Mouse (Mus musculus) inflammation-experienced regulatory T-cells (primary cell): ENCODE data around the gene Hist1h4j. TPM values are rescaled to one million over a fixed set of nuclear protein-coding genes. Genes with fewer than 3 reads are reported as not detected.

ENCODE experiments used
- polyA plus RNA-seq, 2 experiments: library from polyadenylated mRNA; unstranded; fragments of 100-300 nt; shearing (Covaris generic); gene quantifications; one replicate each; pipeline ENCODE4 v1.2.1; 2017

Gene Hist1h4j
- polyA plus RNA-seq, result under 1 TPM in 1 of 2 experiments, not detected in 1; 0.34 TPM

GRCm38 (mm10) chr13:21734906-21735767, at the start of gene Hist1h4j:
TSS of gene Hist1h4j (plus strand) at chr13:21735064.

GRCm38 (mm10) chr13:21697811-21698210, 37.1 kb upstream of the Hist1h4j start, which contains the start of gene Olfr1359:
TSS of gene Olfr1359 (plus strand) at chr13:21698111.

GRCm38 (mm10) chr13:21715864-21716539, 18.9 kb upstream of the Hist1h4j start, which contains the start of the genes Hist1h2bl and Hist1h2ai:
TSS of gene Hist1h2bl (minus strand) at chr13:21716143.
TSS of gene Hist1h2ai (plus strand) at chr13:21716422.

GRCm38 (mm10) chr13:21717397-21718357, 17.2 kb upstream of the Hist1h4j start, which contains the start of gene Hist1h3h:
TSS of gene Hist1h3h (plus strand) at chr13:21717659.

GRCm38 (mm10) chr13:21721757-21722372, 13.0 kb upstream of the Hist1h4j start, which contains the start of gene Hist1h2bm:
TSS of gene Hist1h2bm (plus strand) at chr13:21722044.

GRCm38 (mm10) chr13:21750159-21751017, 15.5 kb downstream of the Hist1h4j start, which contains the start of gene Hist1h4k:
TSS of gene Hist1h4k (minus strand) at chr13:21750505.

GRCm38 (mm10) chr13:21753524-21754285, 18.8 kb downstream of the Hist1h4j start, which contains the start of the genes Hist1h2ak and Hist1h2bn:
TSS of gene Hist1h2ak (minus strand) at chr13:21753827.
TSS of gene Hist1h2bn (plus strand) at chr13:21754123.

DNA sequence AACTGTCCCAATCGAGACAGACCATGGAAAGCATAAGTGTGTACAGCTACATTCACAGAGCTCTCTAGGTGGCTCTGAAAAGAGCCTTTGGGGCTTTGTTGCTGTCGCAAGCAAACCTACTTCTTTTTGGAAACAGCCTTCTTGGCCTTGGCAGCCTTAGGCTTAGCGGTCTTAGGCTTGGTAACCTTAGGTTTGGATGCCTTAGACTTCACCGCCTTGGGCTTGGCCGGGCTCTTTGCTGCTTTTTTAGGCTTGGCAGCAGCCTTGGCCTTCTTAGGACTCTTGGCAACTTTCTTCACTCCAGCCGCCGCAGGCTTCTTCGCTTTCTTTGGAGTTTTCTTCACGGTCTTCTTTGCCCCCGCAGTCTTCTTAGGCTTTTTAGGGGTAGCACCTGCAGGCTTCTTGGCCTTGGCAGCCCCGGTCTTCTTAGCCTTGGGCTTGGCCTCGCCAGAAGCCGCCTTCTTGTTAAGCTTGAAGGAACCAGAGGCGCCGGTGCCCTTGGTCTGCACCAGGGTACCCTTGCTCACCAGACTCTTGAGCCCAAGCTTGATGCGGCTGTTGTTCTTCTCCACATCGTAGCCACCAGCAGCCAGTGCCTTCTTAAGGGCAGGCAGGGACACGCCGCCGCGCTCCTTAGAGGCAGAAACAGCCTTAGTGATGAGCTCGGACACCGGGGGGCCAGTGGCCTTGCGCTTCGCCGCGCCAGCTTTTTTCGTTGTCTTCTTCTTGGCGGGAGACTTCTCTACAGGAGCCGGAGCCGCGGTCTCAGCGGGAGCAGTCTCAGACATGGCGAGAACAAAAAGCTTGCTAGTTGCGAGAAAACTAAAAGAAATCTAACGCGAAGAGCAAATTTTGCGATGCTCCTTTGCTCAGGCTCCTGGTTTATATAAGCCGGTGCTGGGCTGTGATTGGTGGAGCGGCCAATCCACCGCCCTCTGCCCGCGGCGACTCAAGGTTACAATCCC, 45.2 kb downstream of the Hist1h4j start, which contains the start of gene Hist1h1b:
Gene Hist1h1b, minus strand, starts transcription at position 859 of the 965 bp plus-strand sequence.

DNA sequence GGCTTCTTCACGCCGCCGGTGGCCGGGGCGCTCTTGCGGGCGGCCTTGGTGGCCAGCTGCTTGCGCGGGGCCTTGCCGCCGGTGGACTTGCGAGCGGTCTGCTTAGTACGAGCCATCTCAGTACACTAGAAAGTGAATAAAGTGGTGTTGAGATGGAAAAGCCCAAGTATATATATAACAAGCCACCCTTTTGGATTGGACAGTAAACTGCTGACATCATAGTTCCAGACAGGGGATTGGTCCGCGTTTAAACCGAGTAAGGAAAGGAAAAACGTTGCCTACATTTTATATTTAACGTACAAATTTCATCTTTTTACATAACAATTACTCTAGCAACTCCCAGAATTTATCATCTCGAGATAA, 48.4 kb downstream of the Hist1h4j start, which contains the start of gene Hist1h3i:
Gene Hist1h3i, minus strand, starts transcription at position 116 of the 363 bp plus-strand sequence.

Other genes with a start within 250 kb of the Hist1h4j start
- under 1 TPM; 0.08 to 0.54 TPM for gene AK157302, start 239.8 kb upstream of the Hist1h4j start, polyA plus RNA-seq
- 10 to 100 TPM; 10.6 to 16.4 TPM for gene Gm11273, start 233.6 kb upstream of the Hist1h4j start, polyA plus RNA-seq
- 10 to 100 TPM in 1 of 2 experiments, 1 to 10 TPM in 1; 7.6 to 12.8 TPM for gene Zkscan8, start 203.9 kb upstream of the Hist1h4j start, polyA plus RNA-seq
- not detected for gene Olfr1366, start 192.3 kb upstream of the Hist1h4j start, polyA plus RNA-seq
- gene Olfr1535, start 175.2 kb upstream of the Hist1h4j start, polyA plus RNA-seq, result 1 to 10 TPM in 1 of 2 experiments, under 1 TPM in 1; 0.95 to 2.1 TPM
- not detected for gene Olfr1364, start 153.3 kb upstream of the Hist1h4j start, polyA plus RNA-seq
- not detected for gene Olfr1362, start 121.0 kb upstream of the Hist1h4j start, polyA plus RNA-seq
- gene Olfr11, start 92.5 kb upstream of the Hist1h4j start, polyA plus RNA-seq, result not detected
- gene Olfr1361, start 71.7 kb upstream of the Hist1h4j start, polyA plus RNA-seq, result under 1 TPM in 1 of 2 experiments, not detected in 1; 0.60 TPM
- under 1 TPM in 1 of 2 experiments, not detected in 1; 0.21 TPM for gene Olfr1360, start 57.7 kb upstream of the Hist1h4j start, polyA plus RNA-seq
- gene Olfr1359, start 37.0 kb upstream of the Hist1h4j start, polyA plus RNA-seq, result under 1 TPM in 1 of 2 experiments, not detected in 1; 0.71 TPM
- gene Hist1h2bl, start 18.9 kb upstream of the Hist1h4j start, polyA plus RNA-seq, result 1 to 10 TPM in 1 of 2 experiments, not detected in 1; 1.4 TPM
- gene Hist1h2ai, start 18.6 kb upstream of the Hist1h4j start, polyA plus RNA-seq, result 10 to 100 TPM; 14.1 to 15.1 TPM
- gene Hist1h3h, start 17.4 kb upstream of the Hist1h4j start, polyA plus RNA-seq, result 1 to 10 TPM; 1.7 to 2.2 TPM
- gene Hist1h2bm, start 13.0 kb upstream of the Hist1h4j start, polyA plus RNA-seq, result not detected
- 10 to 100 TPM in 1 of 2 experiments, 1 to 10 TPM in 1; 4.7 to 30.8 TPM for gene Hist1h4k, start 15.4 kb downstream of the Hist1h4j start, polyA plus RNA-seq
- gene Hist1h2ak, start 18.8 kb downstream of the Hist1h4j start, polyA plus RNA-seq, result 1 to 10 TPM; 2.4 to 8.2 TPM
- 1 to 10 TPM; 3.2 to 5.7 TPM for gene Hist1h2bn, start 19.1 kb downstream of the Hist1h4j start, polyA plus RNA-seq
- 1 to 10 TPM; 2.0 to 3.3 TPM for gene Hist1h1b, start 45.6 kb downstream of the Hist1h4j start, polyA plus RNA-seq
- 1 to 10 TPM in 1 of 2 experiments, not detected in 1; 1.5 TPM for gene Hist1h3i, start 48.3 kb downstream of the Hist1h4j start, polyA plus RNA-seq
- gene Hist1h2an, start 52.2 kb downstream of the Hist1h4j start, polyA plus RNA-seq, result 1 to 10 TPM; 2.5 to 3.2 TPM
- gene Hist1h2bp, start 52.4 kb downstream of the Hist1h4j start, polyA plus RNA-seq, result 1 to 10 TPM in 1 of 2 experiments, not detected in 1; 1.6 TPM
- 10 to 100 TPM in 1 of 2 experiments, 1 to 10 TPM in 1; 7.5 to 13.4 TPM for gene Hist1h2bq, start 75.1 kb downstream of the Hist1h4j start, polyA plus RNA-seq
- not detected for gene Hist1h2ao, start 75.4 kb downstream of the Hist1h4j start, polyA plus RNA-seq
- 10 to 100 TPM; 42.5 to 43.7 TPM for gene Hist1h4m, start 76.7 kb downstream of the Hist1h4j start, polyA plus RNA-seq
- 10 to 100 TPM; 22.4 to 34.7 TPM for gene Hist1h4n, start 97.1 kb downstream of the Hist1h4j start, polyA plus RNA-seq
- gene Hist1h2ap, start 98.4 kb downstream of the Hist1h4j start, polyA plus RNA-seq, result 100 to 1,000 TPM; 128 to 153 TPM
- gene Hist1h2br, start 98.7 kb downstream of the Hist1h4j start, polyA plus RNA-seq, result 10 to 100 TPM in 1 of 2 experiments, 1 to 10 TPM in 1; 7.3 to 14.5 TPM
- gene Zfp184, start 210.0 kb downstream of the Hist1h4j start, polyA plus RNA-seq, result under 1 TPM in 1 of 2 experiments, not detected in 1; 0.36 TPM
- gene Pom121l2, start 246.1 kb downstream of the Hist1h4j start, polyA plus RNA-seq, result not detected